Mouse (Mus musculus): ENCODE results near the gene Basp1. TPM values are rescaled to one million over a fixed set of nuclear protein-coding genes. Genes with fewer than 3 reads are reported as not detected.
A peak's percentile ranks its signal among the peaks of the same experiment; 100 is the strongest.

The Basp1 gene
- total RNA-seq, 4 experiments from 2014 or later: 3.1 to 4.9 (median 3.6) TPM

DNA sequence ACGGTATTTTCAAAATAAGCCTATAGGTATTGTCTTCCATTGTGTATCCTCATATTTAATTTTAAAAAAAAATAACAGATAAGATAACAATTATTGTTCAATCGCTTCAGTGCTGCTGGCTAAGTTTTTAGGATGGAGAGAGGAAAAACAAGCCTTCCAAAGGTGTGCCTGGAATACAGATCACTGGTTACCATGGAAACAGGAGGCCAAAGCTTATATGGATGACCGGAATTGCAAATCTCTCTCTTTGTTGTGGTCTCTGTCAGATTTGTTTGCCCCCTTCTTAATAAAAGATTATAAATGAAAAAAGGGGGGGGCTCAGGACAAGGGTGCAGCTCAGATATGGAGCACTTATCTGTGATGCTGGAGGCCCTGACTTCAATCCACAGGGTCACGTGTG is 2.4 kb upstream of the Basp1 start:
- DNase-seq: no peak

DNA sequence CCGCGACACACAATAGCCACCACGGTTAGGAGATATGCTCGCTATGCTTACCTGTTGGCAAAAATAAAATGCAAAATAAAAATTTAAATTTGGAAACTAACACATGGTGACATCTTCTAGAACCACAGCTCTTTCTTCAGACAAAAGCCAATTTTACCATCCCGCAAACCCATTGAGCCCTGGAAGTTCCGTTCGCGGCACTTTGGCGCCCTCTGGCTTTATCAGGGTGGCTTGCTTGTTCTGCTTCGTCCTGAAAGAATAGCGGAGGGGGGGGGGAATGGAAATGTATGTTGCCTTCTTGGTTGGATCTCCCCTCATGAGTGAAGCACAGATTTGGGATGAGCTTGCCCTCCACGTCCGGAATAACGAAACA is 1.2 kb upstream of the Basp1 start:
- peak; percentile 60 for DNase-seq

DNA sequence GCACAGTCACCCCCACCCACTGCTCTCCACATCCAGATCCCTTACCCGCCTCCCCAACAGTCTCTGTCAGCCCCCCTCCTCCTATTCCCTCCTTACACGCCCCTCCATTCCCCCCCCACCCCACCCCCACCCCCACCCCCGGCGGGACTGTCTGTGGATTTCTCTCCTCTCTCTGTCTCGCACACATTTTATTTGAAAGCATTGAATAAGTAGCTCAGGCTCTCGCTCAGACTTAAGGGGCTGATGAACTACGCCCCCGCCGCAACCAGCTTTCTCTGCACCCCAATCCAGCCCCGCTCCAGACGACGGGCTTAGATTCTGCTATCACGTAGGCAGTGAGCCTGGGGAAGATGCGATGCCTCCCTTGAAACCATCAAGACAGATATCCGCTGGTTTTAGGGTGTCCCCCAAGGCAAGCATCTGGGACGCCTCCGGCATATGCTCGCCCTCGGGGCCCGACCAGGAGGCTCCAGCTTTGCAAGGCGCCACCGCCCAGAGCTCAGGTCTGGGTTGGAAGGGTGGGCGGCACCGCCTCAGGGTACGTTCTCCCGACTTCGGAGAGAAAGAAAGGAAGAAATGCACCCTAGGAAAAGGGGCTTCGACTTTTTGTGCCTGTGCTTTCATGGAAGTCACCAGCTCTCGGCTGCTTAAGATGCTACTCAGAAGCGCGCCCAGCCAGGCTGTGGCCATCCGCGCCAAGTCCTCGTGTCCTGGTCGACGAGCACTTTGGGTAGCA is 615 bp upstream of the Basp1 start:
- no peak for DNase-seq

DNA sequence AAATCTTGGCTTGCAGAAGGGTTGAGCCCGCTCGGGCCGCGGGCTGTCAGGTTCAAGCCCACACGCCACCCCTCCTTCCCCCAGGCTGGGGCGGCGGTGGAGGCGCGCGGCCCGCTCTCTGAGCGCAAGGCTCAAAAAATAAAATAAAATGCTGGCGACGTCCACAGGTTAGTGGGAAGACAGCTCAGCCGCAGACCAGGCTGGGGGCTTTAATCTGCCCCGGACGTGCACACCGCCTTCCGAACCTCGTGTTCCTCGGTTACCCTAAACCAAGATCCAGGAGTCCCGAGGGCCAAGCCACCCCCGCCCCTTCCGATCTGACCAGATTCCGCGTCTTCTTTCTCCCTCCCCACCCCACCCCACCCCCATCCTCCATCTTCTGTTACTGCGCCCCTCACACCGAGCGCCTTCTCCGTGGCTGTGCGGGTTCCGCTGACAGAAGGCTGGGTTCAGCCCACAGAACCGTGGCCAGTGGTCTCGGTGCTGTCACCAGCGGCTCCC is 753 bp downstream of the Basp1 start:
- DNase-seq: no peak

DNA sequence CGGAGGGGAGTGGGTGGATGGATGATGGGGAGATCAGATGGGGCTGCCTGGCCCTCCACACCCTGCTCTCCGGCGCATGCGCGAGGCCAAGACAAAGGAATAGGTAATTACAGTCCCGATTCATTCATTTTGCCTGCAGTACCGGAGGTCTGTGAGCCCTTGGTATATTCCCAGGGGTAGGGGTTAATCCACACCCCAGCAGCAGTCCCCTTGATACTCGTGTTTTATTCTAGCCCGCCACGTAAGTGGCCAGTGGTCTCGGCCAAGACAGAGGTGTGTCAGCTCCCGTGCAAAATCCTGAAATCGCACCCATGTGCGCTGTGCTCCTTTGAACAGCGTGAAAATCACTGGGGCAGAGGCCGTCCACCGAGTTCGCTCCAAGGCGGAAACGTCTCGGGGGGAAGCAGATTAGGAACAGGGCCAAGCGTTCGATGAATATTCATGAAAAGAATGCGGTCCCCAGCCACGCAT is 1.4 kb downstream of the Basp1 start:
- DNase-seq: no peak

DNA sequence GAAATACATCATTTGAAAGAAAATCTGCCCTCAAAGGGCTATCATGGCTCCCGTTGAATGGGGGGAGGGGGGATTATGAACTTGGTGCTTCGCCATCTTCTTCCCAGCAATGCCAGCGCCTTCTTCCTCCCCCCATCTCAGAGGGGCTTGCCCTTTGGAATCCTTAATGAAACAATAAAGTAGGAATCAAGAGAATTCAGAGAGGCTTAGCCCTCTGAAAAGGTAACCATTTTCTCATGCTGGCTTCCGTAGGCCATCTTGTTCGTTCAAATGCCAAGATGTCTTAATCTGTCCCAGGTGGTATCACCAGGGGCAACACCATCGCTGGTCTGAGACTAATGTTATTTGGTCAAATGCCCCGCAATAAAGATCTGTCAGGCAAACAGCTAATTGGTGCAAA is 2.1 kb downstream of the Basp1 start:
- DNase-seq: no peak

DNA sequence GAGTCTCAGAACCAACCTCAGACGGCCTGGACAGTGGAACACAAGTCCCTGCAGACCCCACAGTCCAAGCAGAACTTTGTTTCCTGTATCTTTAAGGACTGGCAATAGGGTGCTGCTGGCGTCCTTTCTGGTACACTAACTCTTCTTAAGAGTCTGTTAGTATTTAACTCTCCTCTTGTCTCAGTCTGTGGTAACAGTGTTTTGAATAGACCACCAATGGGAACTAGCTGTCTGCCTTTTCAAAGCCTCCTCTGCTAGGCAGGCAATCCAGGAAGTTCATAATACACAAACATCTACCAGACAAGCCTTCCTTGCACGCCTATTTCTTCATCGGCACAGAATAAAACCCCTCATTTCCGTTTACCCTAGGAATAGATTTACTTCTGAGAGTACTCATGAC is 7.6 kb downstream of the Basp1 start:
- DNase-seq: no peak

DNA sequence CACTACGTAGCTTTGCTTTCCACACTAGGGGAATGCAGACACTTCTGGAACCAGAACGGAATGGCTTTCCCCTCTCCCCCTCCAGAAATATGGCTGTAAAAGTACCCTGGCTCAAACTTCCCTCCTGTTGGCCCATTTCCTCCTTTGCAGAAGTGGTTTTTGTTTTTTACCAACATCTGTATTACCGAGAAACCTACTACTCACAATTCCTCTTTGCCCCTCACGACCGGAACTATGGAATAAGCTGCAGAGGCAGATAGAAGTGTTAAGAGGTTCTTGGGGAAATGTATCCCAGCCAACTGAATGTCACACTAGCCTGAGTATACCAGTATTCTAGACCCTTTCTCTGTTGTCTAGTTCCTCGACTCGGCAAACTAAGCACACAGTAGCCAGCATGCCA is 9.7 kb downstream of the Basp1 start:
- no peak for DNase-seq

DNA sequence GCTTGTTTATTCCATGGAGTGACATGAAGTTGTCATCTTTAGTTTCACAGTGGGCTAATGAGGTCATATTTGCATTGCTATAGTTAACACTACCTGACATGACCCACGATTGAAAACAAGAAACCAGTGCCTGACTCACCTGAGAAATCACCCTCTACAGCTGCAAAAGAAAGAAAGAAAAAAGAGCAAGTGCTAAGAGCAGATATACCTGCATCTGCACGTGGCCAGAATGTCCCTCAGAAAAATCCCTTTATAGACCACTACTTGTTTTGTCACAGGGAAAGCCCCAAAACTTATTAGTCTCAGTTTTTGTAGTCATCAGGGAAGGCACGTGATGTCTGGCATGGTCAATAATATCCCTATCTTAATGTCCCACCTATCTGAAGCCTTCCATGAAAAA is 11.6 kb downstream of the Basp1 start:
- no peak for DNase-seq

DNA sequence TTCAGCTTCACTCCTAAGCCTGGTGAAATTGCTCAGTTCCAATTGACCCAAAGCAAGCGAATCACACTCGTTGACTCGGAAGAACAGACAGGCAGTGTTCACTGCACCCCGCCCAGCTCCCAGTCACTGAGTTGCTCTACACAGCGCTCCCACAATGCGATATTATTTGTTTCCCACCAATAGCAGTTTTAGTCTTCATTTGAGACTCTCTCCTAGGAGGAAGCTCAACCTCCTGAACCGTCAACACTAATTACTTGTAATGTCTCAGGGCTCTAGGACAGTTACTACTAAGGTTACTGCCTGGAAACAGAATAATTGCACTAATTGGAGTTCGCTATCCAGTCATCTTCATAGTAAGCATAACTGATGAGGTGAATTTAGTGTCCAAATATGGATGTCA is 13.3 kb downstream of the Basp1 start:
- no peak for DNase-seq

DNA sequence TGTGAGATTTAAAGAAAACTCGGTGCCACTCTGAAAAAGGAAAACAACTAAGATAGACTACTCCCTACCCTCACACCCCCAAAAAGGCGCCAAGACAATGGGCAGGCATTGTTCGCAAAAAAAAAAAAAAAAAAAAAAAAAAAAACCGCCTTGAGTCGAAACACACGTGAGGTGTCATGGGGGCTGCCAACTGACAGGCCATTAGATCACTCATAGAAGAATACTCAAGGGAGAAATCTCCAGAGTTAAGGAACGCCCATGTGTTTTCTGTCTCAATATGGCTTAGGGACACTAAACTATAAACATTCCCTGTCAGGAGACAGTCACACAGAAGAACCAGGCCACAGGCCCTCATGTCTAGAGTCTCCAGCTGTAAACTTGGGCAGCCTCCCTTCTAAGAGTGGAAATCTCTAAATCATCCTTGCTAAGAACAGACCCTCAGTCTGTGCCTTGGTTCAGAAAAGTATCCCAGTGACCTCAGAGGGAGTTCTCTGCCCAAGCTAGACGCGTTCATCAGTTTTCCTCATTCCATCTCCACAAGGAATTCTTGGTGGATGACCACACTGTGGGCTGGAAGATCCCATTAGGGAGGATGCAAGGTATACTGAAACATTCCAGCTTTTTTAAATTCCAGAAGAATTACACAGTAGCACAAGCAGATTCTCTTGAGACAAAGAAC is 17.5 kb downstream of the Basp1 start:
- DNase-seq: no peak

DNA sequence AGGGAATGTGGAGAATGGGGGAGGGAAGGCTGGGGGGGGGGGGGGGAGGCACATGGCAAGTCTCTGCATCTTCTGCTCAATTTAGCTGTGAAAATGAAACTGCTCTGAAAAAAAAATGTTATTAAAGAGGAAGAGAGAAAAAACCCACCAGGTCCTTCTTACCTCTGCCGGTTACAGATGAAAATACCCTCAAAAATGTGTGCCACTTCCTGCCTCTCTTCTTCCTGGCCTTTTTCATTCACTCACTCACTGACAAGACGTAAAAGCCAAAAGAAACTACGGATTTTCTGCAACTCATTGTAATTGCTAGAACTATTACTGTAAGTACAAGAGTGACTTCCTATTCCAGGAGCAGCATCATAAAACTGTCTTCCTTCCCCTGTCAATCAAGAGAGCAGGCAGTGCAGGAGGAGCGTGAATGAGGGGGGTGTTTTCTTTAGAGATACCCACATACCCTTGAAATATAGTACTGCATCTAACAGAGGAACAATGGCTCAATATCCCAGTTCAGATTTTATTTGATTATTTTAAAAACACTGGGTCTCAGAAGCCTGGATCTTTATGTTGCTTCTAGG is 21.0 kb downstream of the Basp1 start:
- no peak for DNase-seq

DNA sequence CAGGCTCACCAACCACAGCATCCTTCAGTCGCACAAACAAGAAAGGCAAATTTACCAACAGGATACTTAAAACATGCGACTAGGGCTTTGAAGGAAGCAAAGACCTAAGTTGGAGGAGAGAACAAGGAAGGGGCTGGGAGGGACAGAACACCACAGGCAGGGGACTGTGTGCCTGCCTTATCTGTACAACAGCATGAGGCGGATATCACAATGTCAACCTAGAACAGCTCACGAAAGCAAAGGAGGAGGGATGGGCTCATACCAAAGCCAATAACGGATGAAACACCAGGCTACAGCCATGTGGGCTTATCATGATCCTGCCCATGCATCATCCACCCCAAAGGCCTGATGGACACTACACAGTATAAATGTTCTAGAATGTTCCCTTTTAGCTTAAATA is 22.4 kb downstream of the Basp1 start:
- DNase-seq: no peak

DNA sequence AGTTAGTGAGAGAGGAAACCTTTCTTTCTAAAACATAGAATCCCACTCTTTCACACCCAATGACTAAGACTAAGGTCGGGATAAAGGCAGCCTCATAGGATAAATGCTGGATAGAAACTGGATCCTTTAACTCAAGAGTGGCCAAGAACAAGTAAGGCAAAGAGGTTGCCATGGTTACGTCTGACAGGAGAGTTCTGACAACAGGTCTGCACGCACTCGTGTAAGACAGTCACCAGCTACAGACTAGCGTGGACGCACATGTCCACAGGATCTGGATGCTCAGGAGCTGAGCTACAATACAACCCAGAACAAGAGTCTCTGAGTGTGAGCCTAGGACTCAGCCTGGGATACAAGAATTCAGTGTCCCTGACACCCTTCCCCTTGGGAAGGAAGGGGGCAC is 26.0 kb downstream of the Basp1 start:
- no peak for DNase-seq

DNA sequence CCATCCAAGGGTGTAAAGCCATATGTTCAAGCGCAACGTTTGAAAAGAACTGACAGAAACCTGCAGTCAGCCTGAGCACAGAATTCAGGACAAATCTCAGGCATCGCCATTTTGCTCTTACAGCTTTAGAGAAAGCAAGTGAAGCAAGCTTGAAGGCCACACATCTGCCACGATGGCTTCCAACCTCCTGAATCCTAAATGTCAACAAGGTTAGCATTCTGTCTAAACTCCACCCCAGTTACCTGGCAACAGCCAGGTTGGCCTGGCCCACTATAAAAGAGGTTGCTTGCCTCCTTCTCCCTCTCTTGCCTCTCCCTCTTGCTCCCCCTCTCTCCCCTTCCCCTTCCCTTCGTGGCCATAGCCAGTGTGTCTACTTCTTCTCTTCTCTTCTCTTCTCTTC is 33.5 kb downstream of the Basp1 start:
- no peak for DNase-seq

DNA sequence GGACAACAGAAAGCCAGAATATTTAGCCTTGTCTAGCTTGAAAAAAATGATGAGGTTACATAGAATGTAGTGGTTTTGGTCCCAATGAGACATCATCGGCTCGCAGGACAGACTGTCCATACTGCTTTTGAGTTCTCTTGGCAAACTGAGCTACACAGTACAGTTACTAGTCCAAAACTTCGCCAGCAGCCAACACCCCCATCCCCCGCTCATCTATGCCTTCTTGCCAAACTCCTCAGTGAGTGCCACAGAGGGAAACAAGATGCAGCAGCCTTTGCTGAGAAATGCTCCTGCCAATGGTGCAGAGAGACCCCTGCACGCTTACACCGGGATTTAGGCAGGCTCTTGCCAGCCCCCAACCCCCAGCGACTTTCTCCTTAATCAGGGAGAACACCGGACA is 34.9 kb downstream of the Basp1 start:
- DNase-seq: no peak

DNA sequence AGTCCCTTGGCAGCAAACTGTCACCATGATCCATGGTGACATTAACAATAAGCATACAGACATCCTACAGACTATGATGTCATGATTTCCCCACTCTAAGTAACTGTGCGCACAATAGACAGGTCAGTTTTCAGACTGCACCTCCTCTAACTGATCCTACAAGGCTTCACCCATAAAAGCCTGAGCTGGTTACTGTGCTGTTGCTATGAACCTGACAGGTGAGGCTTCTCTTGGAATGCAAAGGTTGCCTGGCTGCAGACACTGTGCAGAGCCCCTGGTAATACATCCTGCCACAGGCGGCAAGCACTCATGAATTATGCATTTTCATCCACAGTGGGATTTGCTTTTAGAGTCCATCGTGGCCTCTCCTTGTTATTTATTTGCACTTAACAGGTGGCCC is 36.6 kb downstream of the Basp1 start:
- DNase-seq: no peak

DNA sequence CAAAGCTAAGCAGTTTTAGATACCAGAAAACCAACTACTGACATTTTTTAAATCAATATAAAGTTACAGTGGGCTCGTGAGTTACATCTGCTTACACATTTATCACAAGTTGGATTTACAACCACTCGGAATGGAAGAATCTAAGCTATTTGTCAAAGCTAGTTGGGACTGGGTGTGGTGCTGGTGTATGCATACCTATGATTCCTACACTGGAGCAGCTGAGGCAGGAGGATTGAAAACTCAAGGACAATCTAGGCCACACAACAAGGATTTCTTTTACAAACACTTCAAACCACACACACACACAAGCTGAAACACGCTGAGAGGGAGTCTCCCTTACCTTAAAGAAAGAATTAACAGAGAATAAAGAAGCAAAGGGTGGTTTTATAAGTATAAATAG is 40.1 kb downstream of the Basp1 start:
- DNase-seq: no peak

DNA sequence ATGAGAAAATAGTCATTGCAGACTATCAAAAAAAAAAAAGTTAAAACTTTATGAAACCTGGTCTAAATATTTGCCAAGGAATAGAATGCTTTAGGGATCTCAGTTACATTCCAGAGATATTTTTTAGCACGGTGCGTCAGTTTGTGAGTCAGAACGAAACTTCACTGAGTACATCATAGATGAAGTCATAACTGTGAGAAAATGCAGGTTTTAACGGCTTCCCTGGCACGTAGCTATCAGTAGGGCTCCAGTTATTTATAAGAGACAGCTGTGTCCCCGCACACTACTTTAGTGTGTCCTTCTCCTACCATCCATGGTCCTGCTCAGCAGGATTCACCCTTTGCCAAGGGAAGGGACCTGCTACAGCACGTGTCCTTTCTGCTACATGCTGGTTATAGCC is 44.0 kb downstream of the Basp1 start:
- DNase-seq: no peak

DNA sequence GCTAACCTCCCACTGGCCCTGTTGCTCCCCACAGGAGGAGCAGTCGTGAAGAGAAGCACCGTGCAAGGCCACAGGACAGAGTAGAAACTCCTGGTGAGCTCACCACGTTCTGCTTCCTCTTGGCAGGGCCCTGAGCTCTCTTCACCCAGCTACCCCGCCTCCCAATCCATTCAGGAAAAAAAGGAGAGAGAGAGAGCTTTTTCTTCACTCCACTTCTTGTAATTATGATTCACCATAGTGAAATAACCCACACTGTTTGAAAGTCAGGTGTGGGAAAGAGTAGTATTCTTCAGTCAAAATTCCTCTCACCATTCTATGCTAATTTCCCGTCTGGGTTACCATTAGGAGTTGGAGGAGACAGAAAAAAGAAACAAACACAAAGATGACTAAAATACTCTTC is 48.1 kb downstream of the Basp1 start:
- no peak for DNase-seq

DNA sequence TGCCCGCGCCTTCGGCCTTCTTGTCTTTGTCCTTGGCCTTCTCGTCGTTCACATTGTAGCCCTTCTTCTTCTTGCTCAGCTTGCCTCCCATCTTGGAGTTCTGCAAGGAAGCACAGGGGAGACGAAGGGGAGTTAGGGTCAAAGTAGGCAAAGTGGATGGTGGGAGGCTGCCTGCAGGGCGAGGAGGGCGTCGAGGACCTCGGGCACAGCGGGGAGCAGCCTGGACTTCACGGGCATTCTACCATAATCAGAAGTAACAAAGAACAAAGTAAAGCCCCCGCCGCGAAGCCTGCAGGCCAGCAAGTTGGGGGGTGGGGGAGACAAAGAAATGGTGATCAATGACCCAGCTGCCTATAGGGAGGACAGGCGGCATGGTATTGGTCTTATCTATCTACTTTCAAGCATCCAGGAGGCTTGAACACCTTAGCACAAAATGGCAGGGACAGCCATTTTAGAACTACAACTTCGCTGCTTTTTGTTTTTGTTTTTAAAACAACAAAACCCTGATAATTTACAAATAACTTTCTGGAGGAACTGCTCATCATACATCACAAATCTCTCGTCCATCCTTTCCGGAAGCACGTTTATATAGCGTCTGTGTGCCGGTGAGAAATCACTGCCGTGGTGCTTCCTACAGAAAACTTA is 48.6 kb downstream of the Basp1 start:
- DNase-seq: no peak

DNA sequence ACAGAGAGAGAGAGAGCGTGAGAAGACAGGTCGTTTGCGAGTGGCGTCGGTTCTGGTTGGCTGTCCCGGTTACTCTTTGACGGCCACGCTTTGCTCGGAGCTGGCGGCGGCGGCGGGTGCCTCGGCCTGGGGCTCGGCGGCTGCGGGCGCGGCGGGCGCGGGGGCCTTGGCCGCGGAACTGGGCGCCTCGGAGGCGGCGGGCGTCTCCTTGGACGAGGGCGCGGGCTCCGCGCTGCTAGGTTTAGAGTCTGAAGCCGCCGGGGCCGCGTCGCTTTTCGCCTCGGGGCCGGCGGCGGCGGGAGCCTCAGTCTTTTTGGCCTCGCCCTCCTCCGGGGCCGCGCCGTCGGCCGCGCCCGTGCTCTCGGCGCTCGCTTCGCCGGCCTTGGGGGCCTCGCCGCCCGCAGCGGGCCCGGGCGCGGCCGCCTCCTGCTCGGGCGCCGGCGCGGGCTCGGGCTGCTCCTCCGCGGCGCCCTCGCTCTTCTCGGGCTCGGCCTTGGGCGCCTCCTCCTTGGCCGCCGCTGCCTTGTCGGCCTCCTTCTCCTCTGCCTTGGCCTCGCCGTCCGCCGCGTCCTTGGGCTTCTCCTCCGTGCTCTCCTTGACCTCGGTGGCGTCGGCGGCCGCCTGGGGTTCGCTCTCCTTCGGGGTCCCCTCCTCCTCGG is 49.3 kb downstream of the Basp1 start:
- peak; percentile 3 for DNase-seq

DNA sequence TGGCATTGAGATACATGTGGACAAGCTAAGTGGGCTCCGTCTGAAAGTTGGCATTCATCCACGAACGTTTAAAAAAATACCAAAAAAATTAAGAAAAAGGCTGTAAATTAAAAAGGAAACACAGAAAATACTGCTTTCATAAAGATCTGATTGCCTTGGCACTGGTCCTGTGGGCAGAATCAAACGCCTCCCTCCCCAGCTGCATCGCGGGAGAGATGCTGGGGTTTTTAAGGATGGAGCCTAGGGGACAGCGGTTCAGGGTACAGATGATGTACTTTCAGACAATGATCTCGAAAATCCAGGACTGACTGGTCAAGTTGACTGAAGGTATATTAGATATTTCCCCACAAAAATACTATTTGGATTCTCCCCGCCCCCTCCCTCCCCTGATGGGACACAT is 49.9 kb downstream of the Basp1 start:
- no peak for DNase-seq
